Mouse (Mus musculus) bone marrow macrophage, adult 2 months (primary cell): Measurements from ENCODE around the gene Myo18b.

ENCODE experiments used
- CTCF ChIP-seq: IDR thresholded peaks from 2 replicates; pipeline ENCODE4 v1.5.1; 2012; ENCODE audit warnings: low read depth, mild to moderate bottlenecking, low read length, moderate library complexity
- POLR2A ChIP-seq: IDR thresholded peaks from 2 replicates; pipeline ENCODE4 v1.6.1; 2012; ENCODE audit warnings: mild to moderate bottlenecking, low read depth, low read length, borderline replicate concordance

- no peak for TF ChIP-seq CTCF
- no peak for TF ChIP-seq POLR2A
Measured at GRCm38 (mm10) chr5:112708441-112708840, 187.7 kb downstream of the Myo18b start.
